Mouse (Mus musculus) cerebellum, postnatal 10 days (tissue): ENCODE measurements around the gene Lrrc4c.
A peak's percentile ranks its signal among the peaks of the same experiment; 100 is the strongest.

Source experiments
- DNase-seq, 2 experiments: peaks; one replicate each; pipeline ENCODE4 v3.0.0; 2021; ENCODE audit warnings: mixed read lengths in 2 of 2

The Lrrc4c gene

DNA sequence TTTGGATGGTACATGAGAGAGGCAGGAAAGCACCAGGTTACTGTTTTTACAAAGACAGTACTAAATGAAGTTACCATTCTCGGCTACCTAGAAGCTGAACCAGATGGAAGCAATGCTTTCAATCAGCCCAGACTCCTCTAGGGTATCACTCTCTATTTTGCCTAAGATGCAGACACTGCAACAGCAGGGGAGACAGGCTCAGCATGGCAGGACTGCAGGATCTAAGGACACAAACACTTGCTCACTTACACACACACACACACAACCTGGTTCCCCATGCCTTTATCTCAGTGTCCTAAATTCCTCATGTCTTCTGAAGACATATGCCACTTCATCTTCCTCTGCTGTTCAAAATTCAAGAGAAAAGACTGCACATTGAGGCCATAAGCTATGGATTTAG lies 1167.0 kb downstream of the Lrrc4c start:
- DNase-seq = no peak

DNA sequence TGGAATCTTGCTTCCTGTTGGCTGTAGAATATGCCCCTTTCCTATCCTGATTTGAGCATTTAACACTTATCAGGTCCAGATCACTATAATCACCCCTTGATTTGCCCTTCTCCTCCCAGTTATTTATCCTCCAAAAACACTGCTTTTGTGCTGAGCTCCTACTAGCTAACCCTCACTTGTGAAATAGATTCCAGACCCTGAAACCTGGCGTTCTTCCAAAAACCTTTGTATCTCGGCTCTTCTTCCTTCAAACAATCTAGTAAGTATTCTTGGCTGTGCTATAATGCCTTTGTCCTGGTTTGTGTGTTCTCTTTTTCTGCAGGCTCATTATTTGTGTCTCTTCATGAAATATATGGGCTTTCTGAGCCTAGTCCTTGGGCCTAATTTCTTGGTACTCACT lies 1167.6 kb downstream of the Lrrc4c start:
- DNase-seq = peak in 1 of 2 experiments; percentile 53

- DNase-seq = no peak
Measured at GRCm38 (mm10) chr2:97487567-97487966, 1169.6 kb downstream of the Lrrc4c start.

GRCm38 (mm10) chr2:97497069-97497468 lies 1179.1 kb downstream of the Lrrc4c start:
- DNase-seq = peak; percentile 5 to 9

- DNase-seq = no peak
Measured at GRCm38 (mm10) chr2:97502501-97502900, 1184.5 kb downstream of the Lrrc4c start.

GRCm38 (mm10) chr2:97504902-97505301 lies 1186.9 kb downstream of the Lrrc4c start:
- no peak for DNase-seq

DNA sequence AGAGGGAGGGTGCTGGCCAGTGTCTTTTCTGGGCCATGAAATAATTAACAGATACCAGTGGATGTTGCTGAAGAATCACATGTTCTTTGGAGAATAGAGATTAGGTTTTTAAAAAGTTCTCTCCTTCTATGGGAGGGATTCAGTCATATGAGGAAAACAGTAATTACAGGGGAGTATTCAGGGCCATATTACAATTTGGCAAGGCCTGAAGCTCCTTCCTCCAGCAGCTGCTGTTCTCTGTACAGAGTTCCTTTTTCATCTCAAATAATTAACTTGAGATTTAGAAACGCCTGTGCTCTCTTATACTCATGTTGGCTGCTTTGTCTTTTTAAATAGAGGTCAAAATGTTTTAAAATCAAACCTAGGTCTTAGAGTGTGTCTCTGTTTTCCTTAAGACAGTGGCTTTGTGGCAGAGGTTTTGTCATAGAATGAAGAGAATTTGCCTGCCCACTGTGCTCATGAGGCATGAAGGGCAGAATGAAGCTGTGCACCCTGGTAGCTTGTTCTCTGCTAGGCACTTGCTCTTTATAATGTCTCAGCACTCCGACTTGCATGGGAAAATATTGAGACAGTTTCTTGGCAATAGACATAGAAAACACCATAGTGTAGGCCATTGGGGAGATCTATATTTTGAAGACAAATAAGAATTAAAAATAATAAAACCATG lies 1206.4 kb downstream of the Lrrc4c start:
- DNase-seq = peak; percentile 16 to 34

- DNase-seq = no peak
Measured at GRCm38 (mm10) chr2:97525107-97525506, 1207.1 kb downstream of the Lrrc4c start.

DNA sequence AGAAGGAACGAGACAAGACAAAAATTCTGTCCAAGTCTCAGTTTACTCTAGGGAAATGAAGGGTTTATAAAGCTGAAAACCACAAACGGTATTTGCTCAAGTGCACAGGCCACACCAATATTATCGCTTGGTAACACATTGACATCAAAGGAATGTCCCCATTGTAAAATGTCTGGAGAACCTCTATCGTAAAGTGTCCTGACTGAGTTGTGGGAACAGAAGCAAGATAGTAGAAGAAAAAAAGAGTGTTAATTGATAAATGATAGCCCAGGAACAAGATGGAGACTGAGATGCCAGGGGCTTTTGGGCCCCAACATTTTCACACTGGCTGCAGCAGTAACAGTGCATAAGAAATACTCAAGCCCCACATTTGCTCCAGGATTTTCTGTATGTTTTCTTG lies 1212.7 kb downstream of the Lrrc4c start:
- no peak for DNase-seq

DNA sequence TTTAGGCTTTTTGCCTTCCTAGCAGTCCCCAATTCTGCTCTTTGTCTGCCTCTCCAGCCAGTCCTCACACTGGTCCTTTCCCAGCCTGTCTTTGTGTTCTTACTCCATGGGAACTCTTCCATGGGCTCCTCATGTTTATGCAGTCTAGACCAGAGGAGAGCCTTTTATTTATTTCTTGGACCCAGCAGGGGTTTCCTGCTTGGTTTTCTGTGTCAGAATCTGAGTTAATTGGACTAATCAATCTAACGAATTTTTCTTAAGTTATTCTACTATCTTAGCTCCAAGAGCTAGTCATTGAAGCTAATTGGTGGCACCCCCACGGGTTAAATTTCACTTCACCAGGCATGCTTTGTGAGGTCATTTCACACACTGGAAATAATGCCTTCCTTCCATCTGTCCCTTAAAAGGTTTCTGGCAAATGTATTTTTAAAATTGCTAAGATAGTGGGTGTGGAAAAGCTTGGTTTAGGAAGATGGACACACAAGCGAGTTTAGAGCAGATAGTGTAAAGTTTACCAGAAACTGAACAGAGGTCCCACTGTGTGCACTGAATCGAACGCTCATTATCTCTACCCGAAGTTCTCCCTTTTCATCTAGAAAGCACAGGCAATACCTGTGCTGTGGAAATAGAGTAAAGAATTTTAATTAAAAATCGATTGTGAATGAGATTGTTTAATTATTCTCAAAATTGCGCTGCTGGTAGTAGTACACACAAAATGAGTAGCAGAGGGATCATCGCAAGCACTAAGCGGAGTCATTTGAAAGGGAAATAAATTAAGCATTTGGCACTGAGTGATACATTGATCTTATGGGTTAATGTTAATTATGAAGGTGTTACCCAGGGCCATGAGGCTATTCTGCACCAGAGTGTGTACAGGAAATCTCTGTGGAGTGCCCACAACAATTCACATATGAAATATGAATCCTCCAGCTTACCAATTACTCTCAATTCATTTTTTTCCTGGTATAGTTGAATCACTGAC lies 1226.0 kb downstream of the Lrrc4c start:
- DNase-seq = peak; percentile 10 to 18

DNA sequence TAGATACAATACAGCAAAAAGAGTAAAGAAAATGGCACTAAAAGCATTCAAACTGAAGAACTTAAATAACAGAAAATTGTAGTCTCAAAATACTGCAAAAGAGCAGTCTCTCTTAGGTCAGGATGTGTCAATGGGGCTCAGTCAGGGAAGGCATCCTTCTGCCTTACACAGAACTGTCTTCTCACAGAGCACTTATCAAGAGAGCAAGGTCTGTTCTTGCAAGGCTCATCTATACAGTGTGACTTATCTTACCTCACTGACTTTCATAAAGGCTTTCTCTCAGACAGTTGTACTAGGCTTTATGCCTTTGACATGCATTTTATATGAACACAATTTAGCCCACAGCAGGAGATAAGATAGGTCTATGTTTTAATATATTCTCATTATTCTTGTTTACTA lies 1226.7 kb downstream of the Lrrc4c start:
- no peak for DNase-seq

DNA sequence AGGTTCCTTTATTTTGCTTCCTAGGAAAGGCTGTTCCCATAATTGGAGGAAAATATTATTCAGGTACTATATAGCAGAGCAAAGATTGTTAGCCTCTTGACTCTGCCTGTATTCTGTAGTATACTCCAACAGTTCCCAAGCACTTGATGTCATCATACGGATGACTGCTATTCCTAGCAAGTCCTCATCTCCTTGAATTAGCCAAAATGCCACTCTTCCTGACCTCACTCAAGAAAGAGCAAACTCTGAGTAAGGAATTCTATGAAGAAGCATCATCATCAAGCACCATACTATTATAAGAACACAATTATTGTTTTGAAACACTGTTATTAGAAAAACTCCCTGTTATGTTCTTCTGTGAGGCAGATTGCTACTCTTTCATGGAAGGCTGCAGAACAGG lies 1228.0 kb downstream of the Lrrc4c start:
- no peak for DNase-seq

- DNase-seq = no peak
Measured at GRCm38 (mm10) chr2:97564509-97564908, 1246.5 kb downstream of the Lrrc4c start.

DNA sequence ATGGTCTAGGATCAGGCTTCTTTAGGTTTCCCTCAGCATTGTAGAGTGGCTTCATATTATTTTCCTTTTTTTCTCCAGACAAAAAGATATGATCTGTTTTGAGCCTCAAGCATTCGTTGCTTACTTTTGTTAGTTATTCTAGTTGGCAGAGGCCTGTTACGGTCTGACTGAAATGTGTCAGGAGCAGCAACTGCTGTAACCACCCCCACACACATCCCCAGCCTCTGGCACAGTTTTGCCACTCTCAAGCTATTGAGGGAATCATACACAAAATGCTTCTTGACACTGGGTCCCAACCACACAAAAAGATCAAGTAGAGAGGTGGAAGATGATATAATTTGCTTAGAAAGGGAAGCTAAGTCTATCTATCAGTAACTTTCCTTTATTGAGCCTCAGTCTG lies 1251.0 kb downstream of the Lrrc4c start:
- no peak for DNase-seq

DNA sequence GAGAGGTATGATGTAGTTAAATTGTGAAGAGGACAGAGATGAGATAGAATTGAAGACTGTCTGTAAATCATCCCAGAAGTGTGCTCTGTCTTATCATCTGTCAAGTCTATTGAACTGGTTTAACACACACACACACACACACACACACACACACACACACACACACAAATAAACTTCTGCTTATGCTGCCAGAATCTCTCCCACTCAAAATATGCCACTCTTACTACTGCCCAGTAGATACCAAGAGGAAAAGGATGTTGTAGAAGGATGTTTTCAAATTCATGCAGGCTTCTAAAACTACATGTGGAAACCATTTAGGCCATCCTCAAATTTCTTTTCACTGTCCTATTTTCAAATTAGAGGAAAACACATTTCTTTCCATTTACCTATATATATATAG lies 1257.0 kb downstream of the Lrrc4c start:
- DNase-seq = no peak

DNA sequence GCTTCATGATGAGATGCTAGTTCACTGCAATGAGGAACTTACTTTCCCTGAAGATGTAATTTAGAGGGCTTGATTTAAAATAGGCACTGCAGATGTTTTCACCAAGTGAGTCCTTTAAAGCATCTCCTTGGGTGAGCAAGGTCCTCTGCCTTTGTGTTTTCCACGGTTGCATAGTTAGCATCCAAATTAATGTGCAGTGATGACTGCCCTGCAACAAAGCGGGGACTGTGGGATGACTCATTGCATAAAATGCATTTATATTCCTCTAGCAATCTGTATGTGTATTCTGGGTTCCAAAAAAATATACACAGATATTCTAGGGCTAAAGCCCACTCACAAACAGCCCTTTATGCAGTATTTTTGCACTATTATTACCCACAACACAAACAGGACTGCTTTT lies 1263.2 kb downstream of the Lrrc4c start:
- DNase-seq = no peak

DNA sequence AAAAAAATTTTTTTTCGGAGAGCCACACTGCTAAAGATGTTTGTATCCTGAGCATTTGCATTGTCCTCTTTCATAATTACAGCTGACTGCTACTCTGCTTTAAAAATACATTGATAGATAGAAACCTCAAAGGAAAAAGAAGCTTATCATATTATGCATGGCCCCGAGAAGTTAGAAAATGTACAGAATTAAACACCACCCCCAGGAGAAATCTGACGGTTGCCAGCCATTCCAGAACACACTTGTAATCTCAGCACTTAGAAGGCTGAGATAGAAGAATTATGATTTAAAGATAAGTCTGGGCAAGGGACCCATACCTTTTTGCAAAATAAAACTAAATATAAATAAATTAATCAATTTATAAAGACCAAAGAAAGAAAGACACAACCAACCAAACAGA lies 1268.4 kb downstream of the Lrrc4c start:
- no peak for DNase-seq

DNA sequence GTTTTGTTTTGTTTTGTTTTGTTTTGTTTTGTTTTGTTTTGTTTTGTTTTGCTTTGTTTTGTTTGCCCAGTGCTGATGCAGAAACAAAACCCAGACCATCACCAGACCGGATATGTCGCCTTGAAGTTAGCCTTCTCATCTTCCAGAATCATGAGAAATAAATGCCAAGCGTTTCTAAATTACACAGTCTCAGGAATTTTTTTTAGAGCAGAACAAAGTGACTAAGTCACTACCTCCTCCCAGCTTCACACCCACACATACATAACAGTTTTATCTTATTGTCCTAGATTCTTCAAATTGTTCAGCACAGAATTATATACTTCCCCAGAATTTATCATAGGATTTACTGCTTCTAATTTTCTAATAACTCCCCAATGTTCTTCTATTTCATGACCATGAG lies 1272.6 kb downstream of the Lrrc4c start:
- no peak for DNase-seq

DNA sequence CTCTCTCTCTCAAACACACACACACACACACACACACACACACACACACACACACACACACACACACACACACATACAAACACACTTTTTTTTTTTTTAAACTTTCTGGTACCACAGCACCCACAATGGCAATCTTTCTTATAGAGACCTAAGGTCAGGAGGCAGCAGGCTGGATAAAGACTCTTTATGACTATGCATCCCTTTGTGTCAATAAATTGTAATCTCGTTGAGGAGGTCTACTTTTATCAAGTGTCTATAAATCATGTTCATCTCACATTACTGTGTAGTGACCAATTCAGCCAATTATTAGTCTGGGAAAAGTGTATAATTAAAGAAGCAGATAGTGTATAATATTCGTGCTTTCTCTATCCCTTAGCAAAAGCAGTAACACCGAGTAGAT lies 1286.2 kb downstream of the Lrrc4c start:
- DNase-seq = no peak

DNA sequence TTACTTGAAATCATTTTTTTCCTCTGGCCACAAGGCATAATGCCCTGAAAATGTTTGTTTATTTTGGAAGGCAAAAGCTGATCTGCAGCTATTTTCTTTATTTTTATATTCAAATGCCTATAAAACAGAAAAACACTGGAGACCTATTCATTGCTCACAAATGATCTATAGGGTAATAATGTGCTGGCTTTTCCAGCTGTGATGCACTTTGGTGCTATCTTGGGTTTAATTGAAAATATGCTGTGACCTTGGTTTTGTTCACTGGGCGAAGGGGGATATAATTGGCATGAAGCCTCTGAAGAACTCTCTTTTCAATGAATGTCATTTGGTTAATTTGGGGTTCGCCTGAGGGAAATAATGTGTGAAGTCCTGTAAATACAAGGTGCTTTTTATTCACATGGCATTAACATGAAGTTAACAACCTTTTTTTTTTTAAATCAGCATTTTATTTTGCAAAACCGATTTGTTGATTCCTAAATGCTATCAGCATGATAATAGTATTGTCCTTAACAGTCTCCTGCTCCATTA lies 1286.8 kb downstream of the Lrrc4c start:
- no peak for DNase-seq

DNA sequence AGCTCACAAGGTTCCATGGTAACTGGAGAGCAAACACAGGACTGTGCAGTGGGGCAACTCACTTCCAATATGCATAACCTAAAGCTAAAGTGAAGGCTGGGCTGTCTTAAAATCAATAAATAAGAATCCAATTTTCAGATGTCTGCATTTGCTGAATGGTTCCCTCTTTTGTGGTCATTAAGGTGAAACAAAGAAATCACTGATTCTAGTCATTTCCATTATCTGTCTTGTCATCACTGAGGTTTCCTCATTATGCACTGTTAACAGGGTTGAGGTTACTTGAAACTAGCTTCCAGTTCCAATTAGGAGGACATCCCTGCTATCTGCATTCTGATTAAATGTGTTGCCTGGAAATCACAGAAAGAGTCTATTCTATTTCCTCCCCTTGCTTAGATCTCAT lies 1291.5 kb downstream of the Lrrc4c start:
- DNase-seq = no peak

DNA sequence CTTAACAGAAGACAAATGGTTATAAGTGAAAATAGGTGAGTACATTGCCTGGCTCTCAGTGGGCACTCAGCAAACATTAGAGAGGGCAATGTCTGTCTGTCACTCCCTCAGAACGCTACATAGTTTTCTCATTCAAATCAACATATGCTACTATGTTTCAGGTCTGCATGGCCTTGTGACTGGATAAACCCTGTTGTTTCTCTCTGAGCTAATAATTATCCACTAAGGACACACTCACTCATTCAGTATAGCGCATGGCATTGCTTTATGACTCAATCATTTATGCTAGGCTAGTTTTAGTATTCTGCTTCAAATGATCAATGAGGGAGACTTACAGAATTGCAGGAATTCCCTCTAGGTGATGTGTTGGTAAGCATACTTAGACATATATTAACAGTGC lies 1292.6 kb downstream of the Lrrc4c start:
- DNase-seq = no peak

GRCm38 (mm10) chr2:97614724-97615123 lies 1296.8 kb downstream of the Lrrc4c start:
- DNase-seq = peak; percentile 31 to 47

DNA sequence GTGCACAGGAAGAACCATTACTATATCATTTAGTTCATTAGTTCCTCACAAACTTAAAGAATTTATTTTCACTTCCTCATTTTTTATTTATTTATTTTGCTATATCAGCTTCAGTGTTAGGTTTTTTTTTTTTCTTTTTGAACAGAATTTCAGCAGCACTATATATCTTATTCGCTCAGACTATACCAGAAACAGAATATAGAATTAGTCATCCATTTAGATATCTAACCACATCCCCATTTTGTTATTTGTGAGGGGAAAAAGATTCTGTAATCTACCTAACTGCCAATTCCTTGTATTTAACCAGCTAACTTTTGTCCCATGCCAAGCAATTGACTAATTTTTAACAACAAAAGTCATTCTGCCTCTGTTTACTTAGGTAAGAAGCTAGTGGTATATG lies 1300.6 kb downstream of the Lrrc4c start:
- no peak for DNase-seq
